Mouse (Mus musculus) brain, adult 2 months (tissue): ENCODE measurements around the gene Saysd1.

Source experiments
- DNase-seq: peaks from one replicate; pipeline ENCODE4 v3.0.0; 2011; ENCODE audit warnings: low read depth, low spot score

Gene Saysd1

DNA sequence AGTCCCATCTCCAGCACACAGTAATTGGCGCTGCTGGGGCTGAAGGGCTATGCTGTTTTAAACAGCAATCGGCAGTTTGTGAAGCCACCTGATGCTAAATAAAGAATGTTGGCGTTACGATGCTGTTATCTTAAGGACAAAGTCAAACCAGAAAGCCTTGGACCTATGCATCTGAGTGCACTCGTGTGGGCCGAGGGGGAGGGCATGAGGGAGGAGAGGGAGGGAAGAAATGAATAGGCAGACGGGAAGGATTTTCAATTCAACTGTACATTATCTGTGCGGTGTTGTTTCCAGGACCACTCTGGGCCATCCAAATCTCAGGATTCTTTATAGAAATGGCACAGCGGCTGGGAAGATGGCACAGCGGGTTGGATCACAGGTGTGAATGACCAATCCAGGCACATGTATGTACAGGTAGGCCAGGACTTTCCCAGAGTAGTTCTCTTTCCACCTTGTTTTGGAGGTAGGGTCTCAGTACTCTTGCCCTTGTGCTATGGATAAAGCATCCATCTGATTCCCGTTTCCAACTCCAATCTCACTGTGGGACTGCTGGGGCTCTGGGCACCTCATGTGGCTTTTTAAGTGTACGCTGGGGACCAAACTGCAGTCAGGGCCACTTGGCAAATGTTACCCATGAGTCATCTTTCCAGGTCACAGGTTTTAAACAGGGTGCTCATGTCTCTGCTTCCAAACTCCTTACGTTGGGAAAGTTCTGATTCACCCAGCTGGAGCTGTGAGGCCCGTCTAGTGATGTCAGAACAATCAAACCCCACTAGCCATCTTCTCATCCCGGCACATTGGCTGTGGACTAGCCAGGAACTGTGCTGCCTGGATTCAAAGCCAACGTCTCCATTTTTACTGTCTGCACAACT lies at the start of gene Saysd1:
Gene Saysd1, minus strand, starts transcription at position 51 of the 872 bp plus-strand sequence.
- no peak for DNase-seq

DNA sequence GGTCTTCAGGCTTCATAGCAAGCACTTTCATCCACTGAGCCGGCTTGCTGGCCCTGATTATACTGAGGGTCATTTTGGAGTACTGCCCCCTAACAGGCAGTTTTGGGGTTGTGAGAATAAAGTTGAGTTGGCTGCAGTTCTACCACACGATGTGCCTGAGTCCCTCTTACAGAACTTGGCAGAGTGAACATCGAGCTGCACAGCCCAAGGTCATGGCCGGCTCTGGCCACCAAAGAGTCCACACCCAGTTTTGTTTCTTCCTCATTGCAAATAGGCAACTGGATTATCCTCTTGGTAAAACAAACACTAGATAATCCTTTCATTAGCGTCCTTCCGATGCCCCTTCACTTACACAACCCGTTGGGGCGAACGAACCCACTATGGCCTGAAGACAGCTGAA lies 47.1 kb upstream of the Saysd1 start:
- no peak for DNase-seq

DNA sequence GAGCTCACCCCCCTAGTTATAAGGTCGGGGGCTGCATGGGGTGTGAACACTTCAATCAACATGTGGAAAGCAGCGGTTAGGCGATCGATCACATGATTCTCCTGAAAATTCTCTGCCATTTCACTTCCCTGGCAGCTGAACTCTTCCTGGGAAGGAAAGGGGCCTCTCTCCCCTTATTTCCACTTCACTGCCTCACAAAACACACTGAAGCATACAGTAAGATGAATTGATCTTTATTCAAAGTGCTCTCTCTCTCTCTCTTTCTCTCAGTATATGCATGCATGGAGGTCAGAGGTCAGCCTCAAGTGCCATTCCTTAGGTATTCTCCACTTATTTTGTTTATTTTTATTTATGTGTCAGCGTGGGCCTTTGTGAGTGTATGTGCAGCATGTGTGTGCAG lies 45.4 kb upstream of the Saysd1 start:
- DNase-seq = no peak

DNA sequence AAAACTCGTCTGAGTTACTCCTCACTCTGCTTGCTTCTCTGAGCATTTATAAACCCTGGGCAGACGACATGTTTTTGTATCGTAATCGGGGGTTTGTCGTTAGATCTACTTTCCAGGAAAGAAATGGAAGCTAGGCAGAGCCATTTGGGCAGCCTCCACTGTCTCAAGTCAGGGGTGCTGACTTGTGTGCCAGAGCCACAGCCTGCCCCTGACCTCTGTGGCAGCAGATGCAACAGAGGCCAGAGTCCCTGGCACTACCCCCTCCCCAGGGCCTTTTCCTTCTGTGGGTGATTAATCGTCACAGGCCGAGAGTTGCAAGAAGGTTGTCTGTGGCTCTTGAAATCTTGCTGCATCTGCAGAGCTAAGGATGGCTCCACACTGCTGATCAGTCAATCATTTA lies 44.3 kb upstream of the Saysd1 start:
- DNase-seq = no peak

DNA sequence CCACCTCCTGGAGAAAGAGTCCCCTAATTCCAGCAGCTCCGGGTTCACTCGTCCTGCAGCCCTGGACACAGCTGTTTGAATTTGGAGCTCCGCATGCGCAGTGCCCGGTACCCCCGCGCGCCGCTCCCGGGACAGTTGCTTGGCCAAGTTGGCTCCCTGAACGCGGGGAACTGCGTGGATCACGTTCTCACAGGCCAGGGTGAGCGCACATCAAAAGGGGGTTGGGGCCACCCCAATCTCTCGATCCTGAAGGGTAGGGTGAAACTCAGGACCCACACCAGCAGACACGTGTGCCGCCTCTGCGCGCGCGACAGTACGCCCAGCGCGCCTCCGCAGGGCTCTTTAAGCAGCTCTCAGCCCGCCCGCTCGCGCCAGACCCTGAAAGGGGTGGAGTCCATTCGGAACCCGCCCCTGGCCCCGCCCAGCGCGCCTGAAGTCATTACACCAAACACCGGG lies 43.2 kb upstream of the Saysd1 start, which contains the start of gene Kcnk5:
Gene Kcnk5, minus strand, starts transcription at position 344 of the 456 bp plus-strand sequence.
- peak; percentile 76 for DNase-seq

DNA sequence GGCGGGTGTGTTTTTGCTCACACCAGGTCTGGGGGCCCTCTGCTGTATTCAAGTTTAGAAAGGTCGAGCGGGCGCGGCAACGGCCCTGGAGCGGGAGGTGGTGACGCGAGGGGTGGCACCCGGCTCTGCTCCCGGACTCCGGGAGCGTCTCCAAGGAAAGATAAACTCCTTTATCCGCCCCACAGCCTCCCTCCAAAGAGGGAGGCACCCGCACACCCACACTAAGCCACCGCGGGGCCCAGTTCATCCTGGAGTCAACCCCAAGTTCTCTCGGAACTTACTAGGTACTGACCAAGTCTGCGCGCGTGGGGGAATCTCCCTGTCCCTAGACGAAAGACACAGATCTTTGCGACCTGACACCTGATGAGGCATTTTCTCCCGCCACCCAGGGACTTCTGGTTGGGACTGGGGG lies 42.4 kb upstream of the Saysd1 start:
- DNase-seq = no peak

DNA sequence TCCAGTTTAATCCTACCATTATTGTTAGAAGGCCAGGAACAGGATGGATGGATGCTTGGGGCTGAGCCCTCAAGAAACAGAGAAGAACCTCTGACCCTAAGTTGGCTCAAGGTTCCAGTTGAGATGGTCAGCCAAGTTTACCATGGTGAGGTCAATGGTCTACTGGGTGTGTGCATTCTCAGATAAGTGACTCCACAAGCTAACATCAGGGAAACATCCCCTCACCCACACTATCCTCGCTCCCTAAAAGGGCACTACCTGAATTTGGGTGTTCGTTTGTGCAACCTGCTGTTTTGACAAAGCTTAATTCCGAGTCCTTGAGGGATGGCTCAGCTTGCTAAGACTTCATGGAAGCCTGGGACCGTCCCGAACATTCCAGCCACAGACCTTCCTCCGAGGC lies 42.0 kb upstream of the Saysd1 start:
- no peak for DNase-seq

DNA sequence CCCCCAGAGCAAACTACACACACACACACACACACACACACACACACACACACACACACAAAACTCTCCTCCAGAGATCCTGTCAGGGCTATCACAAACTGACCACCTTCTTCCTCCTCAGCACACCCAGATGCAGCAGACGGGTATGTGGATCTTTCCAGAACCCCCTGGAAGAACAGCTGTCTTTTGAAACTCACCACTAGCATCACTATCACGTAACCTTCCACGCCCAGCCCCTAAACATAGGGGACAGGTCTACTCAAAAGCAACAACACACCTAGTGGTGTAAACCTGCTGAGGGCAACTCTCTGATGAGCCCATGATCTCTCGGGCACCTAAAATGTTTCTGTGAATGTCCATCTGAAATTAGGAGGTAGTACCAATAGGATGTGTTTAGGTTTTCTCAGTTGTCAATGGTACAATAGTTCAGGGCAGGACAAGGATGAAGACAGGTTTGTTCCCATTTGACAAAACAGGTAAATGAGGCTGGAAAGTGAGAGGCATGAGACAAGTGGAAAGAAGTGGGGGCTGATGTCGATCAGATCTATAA lies 41.5 kb upstream of the Saysd1 start:
- no peak for DNase-seq

DNA sequence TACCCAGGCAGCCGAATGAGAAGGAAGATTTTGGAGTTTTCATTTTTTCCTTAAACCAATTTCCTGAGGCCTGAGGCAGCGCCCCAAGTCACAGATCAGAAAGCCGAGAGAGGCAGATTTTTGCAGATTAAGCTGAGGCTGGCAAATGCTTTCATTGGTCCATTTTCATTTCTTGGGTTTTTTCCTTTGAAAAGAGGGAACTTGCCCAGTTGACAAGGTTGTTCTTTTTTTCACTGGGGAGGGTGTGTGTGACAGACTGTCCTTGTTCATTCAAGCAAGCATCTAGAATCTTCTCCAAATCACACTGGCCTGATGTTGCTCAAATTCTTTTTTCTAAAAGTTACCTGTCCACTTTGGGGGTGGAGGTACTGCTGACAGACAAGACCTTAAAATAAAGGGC lies 40.7 kb upstream of the Saysd1 start:
- no peak for DNase-seq

DNA sequence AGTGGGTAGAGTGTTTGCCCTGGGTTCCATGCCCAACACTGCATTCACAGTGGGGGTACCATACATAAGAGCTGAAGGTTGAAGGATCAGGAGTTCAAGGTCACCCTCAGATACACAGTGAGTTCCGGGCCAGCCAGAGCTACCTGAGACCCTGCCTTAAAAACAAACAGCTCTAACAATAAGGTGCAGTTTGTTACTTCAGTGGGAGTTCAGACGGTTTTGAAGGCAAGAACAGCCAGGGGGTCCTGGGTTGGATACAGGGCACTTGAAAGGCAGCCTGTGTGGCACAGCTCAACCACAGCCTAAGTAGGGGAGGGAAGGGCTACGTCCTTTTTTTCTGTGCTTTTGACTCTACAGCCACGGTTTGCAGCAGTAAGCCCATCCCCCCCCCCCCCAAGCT lies 40.3 kb upstream of the Saysd1 start:
- DNase-seq = no peak

DNA sequence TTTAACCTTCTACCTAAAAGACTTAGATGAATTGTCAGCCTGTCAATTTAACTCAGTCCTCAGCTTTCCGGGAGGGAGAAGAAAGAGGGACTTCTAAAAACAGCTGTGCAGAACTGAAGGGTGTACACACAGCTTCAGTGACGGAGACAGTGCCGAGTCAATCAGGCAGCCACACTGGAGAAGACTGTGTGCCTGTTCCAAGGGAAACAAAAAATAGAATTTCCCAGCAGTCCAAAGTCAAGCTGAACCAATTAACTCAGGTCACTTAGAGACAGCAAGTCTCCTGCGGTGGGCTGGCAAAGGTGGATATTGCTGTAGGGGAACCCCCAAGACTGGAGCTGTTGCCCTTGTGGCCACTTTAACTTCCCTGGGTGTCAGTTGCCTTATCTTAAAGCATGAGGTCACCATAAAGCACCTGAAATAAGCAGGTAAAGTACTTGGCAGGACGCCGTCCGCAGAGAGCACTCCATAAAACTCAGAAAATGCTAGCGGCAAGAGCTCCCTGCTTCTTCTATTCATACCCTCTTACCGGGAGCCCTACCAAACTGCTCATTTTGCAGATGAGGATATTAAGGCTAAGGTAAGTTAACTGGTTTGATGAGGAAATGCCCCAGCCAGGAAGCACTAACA lies 39.3 kb upstream of the Saysd1 start:
- DNase-seq = peak; percentile 13

DNA sequence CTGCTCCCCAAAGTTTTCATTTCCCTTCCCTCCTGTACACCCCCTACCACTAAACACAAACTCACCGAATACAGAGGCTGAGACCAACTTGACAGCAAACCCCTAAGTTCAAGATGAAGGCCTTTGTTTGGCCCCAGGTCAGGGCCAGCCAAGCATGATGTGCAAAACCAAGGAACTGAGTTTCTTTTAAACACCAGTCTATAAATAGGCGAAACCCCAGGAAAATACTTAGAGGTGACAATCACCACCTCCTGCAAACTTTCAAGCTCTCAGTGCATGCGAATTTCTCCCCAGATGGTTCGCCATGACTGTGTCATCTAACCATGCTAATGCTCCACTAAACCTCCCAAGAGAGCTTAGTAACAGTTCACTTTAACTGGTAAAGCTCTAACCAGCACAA lies 37.4 kb upstream of the Saysd1 start:
- DNase-seq = no peak

DNA sequence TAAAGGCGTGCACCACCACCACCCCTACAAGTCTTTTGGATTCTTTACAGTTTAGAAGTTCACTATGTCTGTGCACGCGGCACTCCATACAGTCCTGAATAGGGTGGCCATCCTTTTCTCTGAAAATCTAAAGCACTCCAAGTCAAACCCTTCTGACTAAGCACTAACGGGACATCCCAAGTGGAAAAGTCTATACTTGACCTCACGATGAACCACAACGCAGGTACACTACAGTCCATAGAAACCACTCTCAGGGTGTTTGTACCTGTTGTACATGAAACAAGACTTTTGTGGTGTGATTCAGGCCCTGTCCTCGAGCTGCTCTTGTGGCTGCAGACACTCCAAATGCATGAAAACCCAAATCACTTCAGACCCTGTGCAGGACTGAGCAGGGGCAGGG lies 36.8 kb upstream of the Saysd1 start:
- DNase-seq = no peak

DNA sequence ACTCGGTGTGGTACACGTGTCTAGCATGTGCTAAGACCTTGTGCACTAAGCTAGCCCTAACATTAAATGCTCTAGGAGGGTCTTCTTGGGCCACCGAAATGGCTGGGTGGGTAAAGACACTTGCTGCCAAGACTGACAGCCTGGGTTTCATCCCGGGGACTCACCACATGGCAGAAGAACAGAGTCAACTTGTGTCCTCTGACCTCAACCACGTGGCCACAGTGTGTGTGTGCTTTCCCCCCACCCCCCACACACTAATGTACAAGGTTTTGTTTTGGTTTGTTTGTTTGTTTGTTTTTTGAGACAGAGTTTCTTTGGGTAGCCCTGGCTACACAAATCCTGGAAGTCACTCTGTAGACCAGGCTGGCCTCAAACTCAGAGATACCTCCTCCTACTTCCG lies 36.4 kb upstream of the Saysd1 start:
- no peak for DNase-seq

DNA sequence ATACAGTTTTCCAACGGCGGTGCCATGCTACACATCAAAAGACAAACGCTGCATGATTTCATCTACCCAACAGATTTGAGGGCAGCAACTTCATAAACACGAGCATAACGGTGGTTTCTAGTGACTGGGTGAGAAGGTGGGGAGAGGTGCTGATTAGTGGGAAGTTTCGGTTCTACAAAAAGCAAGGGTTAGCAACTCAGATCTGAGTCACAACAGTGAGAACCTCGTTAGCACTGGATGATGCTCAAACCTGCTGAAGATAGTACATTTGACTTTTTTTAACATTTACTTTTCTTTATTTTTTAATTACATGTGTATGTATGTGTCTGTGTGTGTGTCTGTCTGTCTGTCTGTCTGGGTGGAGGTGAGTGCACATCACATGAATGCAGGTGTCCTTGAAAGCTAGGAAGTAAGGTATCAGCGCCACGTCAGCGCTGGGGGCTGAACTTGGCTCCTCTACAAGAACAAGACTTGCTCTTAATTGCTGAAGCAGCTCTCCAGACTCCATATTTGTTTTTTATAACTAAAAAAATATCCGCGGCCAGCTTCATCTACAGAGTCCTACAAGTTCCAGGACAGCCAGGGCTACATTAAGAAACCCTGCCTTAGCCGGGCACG lies 35.6 kb upstream of the Saysd1 start:
- DNase-seq = no peak

DNA sequence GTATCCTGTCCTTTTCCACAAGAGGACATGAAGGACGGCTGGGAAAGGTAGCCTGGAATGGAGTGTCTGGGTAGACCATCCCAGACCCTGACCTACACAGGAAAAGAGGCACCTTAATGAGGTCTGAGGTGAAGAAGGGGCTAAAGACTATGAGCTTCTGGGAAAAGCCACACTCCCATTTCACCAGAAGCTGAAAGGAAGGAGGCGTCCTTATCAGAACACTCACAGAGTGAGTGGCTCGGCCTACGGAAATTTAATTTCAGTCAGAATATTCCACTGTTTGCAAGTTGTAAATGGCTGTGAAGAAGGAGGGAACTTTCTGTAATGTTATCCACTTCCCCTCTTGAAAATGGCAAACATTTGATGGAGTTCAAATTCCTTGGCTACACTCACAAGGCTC lies 34.6 kb upstream of the Saysd1 start:
- DNase-seq = no peak

DNA sequence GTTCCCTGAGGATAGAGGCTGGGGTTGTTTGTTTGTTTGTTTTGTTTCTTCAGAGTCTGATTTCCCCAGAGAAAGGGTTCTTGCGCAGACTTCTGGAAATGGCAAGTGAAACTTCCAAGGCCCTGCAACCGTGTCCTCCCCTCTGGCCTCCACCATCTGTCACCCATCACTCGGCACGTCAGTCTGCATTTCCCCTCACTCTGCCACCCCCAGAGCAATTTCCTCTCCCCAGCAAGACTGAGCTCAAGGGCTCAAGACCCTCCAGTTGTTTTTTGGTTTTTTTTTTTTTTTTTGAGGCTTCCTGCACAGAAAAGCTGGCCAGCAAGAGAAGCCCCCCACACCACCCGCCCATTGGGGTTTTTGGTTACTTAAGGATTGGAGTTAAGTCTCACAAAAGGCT lies 34.2 kb upstream of the Saysd1 start:
- no peak for DNase-seq

DNA sequence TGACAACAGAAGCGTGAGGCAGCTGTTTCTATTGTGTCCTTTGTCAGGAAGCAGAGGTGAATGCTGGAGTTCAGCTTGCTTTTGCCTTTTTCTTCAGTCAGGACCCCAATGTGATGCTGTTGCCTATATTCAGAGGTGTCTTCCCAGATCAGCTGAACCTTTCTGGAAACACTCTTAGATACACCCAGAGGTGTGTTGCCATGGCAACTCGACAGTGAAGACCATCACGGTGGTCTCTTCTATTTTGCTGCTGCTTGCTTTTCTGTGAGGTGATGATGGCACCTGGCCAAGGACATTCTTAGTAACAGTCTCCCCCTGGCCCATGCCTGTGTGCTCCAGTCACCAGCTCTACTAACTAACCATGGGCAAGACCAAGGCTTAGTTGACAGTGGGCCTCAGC lies 33.5 kb upstream of the Saysd1 start:
- no peak for DNase-seq

DNA sequence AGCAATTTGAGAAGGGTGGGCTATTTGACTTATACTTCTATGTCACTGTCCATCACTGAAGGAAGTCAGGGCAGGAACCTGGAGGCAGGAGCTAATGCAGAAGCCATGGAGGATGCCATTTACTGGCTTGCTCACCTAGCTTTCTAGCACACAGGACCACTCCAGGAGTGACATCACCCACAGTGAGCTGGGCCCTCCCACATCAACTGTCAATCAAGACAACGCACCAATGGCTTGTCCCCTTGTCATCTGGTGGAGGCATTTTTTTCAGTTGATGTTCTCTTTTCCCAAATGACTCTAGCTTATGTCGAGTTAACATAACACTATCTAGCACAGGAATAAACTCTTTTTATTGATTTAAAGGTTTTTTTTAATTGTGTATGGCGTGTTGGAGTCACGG lies 30.9 kb upstream of the Saysd1 start:
- DNase-seq = no peak

DNA sequence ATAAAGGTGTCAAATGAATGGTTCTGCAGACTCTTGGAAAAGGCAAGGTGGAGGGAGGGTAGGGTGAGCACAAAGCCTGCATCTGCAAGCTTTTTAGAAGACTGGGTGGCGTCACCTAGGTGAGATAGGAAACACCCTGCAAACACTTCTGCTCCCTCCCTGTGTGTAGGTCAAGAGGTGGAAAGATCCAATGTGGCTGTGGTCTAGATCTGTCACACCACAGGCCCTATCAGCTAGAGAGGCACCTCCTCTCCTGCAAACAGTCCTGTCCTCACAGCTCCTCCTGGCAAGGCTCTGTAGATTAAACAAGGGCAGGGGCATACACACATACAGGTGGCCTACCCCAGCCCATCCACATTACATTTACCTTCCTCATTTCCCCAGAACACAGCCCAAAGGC lies 30.1 kb upstream of the Saysd1 start:
- DNase-seq = no peak

DNA sequence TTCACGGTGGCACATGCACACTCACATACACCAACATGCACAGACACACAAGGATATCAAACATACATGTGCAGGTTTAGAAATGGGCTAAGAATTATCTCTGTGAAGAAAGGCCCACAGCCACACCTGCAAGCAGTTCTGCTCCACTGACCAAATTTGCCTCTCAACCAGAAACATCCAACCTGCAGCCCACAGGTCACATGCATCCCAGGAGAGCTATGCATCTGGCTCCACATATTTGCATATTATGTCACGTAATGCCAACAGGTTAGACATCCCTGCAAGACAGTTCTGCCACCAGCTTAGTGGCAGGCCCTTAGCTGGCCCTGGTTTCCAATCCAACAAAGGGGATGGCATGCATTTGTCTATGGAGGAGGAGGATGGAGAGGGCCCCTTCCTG lies 29.7 kb upstream of the Saysd1 start:
- no peak for DNase-seq

DNA sequence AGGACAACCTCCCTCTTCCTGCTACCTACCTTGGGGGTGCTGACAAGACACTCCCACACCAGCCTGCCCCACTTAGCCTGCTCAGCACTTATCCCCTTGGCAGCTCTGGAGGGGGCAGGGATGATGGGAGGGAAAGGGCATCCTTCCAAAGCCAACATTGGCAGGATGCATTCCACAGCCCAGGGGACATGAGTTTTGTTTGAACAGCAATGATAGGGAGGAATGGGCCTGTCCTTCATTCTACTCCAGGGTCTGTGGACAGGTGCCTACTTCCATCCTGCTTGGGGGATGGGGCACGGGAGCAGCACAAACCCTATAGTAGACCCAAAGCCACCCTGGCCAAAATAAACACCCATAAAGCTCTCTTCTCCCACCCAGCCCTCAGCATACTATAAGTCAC lies 27.1 kb upstream of the Saysd1 start:
- no peak for DNase-seq
